ENCODE assay signal across 12 mouse cellular contexts in genomic region chr11:25040983-25041382, GRCm38 (mm10).
A peak's percentile ranks its signal among the peaks of the same experiment; 100 is the strongest.
DNase-seq lines count a peak whose midpoint lies in the region.
"Had no signal": no experiment of that assay in that cellular context is flagged by ENCODE, and none has a peak within 500 bp of the region (broad histone marks: within the 10 kb centered on the region; RNA-seq: fewer than 3 reads in every experiment).

No protein-coding gene starts in this region.

- peak; percentile 3 to 50 for DNase-seq in frontal cortex, adult 2 months (ENCODE audit: extremely low spot score in 1 of 2, low spot score in 1 of 2)
- no peak for DNase-seq in frontal cortex, postnatal 14 days (ENCODE audit: low spot score in 2 of 2)
- peak; percentile 25 for DNase-seq in layer of hippocampus, adult 11-12 months (ENCODE audit: low spot score)
- DNase-seq in layer of hippocampus, adult 9-10 months (ENCODE audit: low spot score), result no peak
- peak; percentile 69 for DNase-seq in brain, adult 2 months (ENCODE audit: low read depth, low spot score)
- peak; percentile 21 for DNase-seq in layer of hippocampus, adult 9-11 months
- no peak for DNase-seq in gastrocnemius, postnatal 10 days
- DNase-seq in lung, postnatal 10 days, result no peak
- DNase-seq: adrenal gland, postnatal 14 days; cerebellum, adult 9-11 months; heart, postnatal 14 days; kidney, postnatal 14 days had no signal

Comparison
In these comparisons a context has a peak if more than half of its experiments do, and no peak if none do; other contexts are left out.
1. DNase-seq: peak in frontal cortex, adult 2 months (2 of 2), layer of hippocampus, adult 11-12 months (single experiment), brain, adult 2 months (single experiment) and layer of hippocampus, adult 9-11 months (single experiment); none in frontal cortex, postnatal 14 days (0 of 2), layer of hippocampus, adult 9-10 months (single experiment), gastrocnemius, postnatal 10 days (single experiment) and lung, postnatal 10 days (single experiment).